Mouse (Mus musculus) cerebellum, adult 11-12 months (tissue): ENCODE results near the gene Gm13271.
"Not testable (repeated sequence)": the region's sequence is repeated elsewhere in the genome, so short reads cannot be mapped to it uniquely, and the experiment has no call there.

ENCODE experiments used
- DNase-seq: peaks from one replicate; pipeline ENCODE4 v3.0.0; 2022

Gm13271 gene

GRCm38 (mm10) chr4:88761776-88762175, 7.1 kb downstream of the Gm13271 start:
- peak; percentile 89 for DNase-seq

GRCm38 (mm10) chr4:88762341-88762740, 7.7 kb downstream of the Gm13271 start:
- peak; percentile 58 for DNase-seq

DNA sequence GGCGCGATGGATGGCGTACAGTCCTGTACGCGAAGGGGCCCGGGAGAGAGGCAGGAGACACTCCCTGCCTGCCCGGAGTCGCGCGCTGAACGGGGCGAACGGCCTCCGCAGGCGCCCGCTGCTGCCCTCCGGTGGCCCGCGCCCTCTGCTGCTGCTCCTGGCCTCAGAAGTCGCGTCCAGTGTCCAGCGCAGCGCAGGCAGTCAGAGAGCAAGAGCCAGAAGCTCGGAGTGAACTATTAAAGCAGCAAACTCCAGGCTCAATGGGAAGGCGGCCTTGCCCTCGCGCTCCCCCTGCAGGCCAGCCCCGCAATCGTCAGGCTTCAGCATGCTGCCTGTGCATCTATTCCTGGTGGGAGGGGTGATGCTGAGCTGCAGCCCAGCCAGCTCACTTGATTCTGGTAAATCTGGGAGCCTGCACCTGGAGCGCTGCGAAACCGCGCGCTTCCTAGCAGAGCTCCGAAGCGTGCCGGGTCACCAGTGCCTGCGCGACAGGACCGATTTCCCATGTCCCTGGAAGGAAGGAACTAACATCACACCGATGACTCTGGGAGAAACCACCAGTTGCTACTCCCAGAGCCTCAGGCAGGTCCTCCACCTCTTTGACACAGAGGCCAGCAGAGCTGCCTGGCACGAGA, 8.8 kb downstream of the Gm13271 start:
- DNase-seq, result peak; percentile 65

GRCm38 (mm10) chr4:88773534-88773933, 18.9 kb downstream of the Gm13271 start, which contains the start of gene Gm13290:
Gene Gm13290, plus strand, starts transcription at chr4:88773834.
- not testable (repeated sequence) for DNase-seq

DNA sequence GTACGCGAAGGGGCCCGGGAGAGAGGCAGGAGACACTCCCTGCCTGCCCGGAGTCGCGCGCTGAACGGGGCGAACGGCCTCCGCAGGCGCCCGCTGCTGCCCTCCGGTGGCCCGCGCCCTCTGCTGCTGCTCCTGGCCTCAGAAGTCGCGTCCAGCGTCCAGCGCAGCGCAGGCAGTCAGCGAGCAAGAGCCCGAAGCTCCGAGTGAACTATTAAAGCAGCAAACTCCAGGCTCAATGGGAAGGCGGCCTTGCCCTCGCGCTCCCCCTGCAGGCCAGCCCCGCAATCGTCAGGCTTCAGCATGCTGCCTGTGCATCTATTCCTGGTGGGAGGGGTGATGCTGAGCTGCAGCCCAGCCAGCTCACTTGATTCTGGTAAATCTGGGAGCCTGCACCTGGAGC, 22.0 kb downstream of the Gm13271 start, which contains the start of gene Gm13289:
Gm13289 (plus strand) TSS at position 301 of the 400 bp plus-strand sequence.
- not testable (repeated sequence) for DNase-seq

GRCm38 (mm10) chr4:88779550-88779949, 24.9 kb downstream of the Gm13271 start, which contains the start of gene Gm13272:
Gene Gm13272, plus strand, starts transcription at chr4:88779850.
- not testable (repeated sequence) for DNase-seq

GRCm38 (mm10) chr4:88780320-88780719, 25.7 kb downstream of the Gm13271 start:
- DNase-seq, result peak; percentile 47

GRCm38 (mm10) chr4:88781831-88782230, 27.2 kb downstream of the Gm13271 start, which contains the start of gene Ifnz:
Gene Ifnz, plus strand, starts transcription at chr4:88782131.
- DNase-seq, result not testable (repeated sequence)

GRCm38 (mm10) chr4:88782335-88782734, 27.7 kb downstream of the Gm13271 start:
- DNase-seq, result not testable (repeated sequence)

GRCm38 (mm10) chr4:88785409-88785808, 30.7 kb downstream of the Gm13271 start, which contains the start of gene Gm13276:
Gene Gm13276, plus strand, starts transcription at chr4:88785709.
- not testable (repeated sequence) for DNase-seq

DNA sequence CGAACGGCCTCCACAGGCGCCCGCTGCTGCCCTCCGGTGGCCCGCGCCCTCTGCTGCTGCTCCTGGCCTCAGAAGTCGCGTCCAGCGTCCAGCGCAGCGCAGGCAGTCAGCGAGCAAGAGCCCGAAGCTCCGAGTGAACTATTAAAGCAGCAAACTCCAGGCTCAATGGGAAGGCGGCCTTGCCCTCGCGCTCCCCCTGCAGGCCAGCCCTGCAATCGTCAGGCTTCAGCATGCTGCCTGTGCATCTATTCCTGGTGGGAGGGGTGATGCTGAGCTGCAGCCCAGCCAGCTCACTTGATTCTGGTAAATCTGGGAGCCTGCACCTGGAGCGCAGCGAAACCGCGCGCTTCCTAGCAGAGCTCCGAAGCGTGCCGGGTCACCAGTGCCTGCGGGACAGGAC, 33.7 kb downstream of the Gm13271 start, which contains the start of gene Gm13277:
Gm13277 (plus strand) TSS at position 231 of the 400 bp plus-strand sequence.
- peak; percentile 74 for DNase-seq

GRCm38 (mm10) chr4:88791250-88791649, 36.6 kb downstream of the Gm13271 start, which contains the start of gene Gm13278:
Gene Gm13278, plus strand, starts transcription at chr4:88791550.
- DNase-seq, result not testable (repeated sequence)

- DNase-seq, result peak; percentile 76
Measured at GRCm38 (mm10) chr4:88793936-88794675, 39.4 kb downstream of the Gm13271 start, which contains the start of gene Gm13275. Gene Gm13275, plus strand, starts transcription at chr4:88794487.

DNA sequence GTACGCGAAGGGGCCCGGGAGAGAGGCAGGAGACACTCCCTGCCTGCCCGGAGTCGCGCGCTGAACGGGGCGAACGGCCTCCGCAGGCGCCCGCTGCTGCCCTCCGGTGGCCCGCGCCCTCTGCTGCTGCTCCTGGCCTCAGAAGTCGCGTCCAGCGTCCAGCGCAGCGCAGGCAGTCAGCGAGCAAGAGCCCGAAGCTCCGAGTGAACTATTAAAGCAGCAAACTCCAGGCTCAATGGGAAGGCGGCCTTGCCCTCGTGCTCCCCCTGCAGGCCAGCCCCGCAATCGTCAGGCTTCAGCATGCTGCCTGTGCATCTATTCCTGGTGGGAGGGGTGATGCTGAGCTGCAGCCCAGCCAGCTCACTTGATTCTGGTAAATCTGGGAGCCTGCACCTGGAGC, 42.4 kb downstream of the Gm13271 start, which contains the start of gene Gm13279:
Gm13279 (plus strand) TSS at position 301 of the 400 bp plus-strand sequence.
- DNase-seq, result not testable (repeated sequence)

DNA sequence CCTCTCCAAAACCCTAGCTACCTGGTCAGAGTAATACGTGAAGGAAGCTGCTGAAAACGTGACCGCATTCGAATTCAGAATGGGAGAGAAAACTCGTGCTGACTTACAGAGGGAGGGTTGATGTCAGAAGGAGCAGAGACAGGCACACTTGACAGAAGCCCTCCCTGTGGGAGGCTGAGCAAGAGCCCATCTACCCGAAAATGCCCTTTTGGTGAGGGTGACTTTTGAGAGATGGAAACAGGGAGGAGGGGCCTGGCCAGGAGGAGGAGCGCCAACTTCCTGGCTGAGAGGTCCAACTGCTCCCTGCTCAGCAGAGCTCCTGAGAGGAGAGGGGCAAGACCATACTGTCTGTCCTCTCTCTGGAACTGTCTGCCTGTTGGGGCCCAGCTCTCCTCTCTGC, 44.7 kb downstream of the Gm13271 start, which contains the start of gene Gm13285:
Gm13285 (plus strand) TSS at position 301 of the 400 bp plus-strand sequence.
- DNase-seq, result not testable (repeated sequence)

DNA sequence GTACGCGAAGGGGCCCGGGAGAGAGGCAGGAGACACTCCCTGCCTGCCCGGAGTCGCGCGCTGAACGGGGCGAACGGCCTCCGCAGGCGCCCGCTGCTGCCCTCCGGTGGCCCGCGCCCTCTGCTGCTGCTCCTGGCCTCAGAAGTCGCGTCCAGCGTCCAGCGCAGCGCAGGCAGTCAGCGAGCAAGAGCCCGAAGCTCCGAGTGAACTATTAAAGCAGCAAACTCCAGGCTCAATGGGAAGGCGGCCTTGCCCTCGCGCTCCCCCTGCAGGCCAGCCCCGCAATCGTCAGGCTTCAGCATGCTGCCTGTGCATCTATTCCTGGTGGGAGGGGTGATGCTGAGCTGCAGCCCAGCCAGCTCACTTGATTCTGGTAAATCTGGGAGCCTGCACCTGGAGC, 48.3 kb downstream of the Gm13271 start, which contains the start of gene Gm13287:
Gm13287 (plus strand) TSS at position 301 of the 400 bp plus-strand sequence.
- DNase-seq, result not testable (repeated sequence)
